Mouse (Mus musculus): ENCODE measurements around the gene Rsph3a. TPM values are rescaled to one million over a fixed set of nuclear protein-coding genes. Genes with fewer than 3 reads are reported as not detected.

Gene Rsph3a
- polyA plus RNA-seq, 1 experiment from 2014 or later, result 71.9 TPM

- Histone ChIP-seq H3K9ac (ENCODE audit: low read depth, low read length) (no peak overlapping the region), H3K4me3 (ENCODE audit: low read depth, low read length) (no peak overlapping the region), H3K9me3 (replicated peaks; ENCODE audit: control insufficient read depth, low read length, poor library complexity, severe bottlenecking) (peaks cover 3% of the 10 kb centered on the region), H3K4me2 (ENCODE audit: low read length) (no peak overlapping the region), H3K27me3 (ENCODE audit: control insufficient read depth, insufficient read depth, low read depth, low read length) (no peaks in the 10 kb centered on the region), H3K27ac (ENCODE audit: low read length) (no peak overlapping the region), H3K36me3 (ENCODE audit: control insufficient read depth, insufficient read depth, low read length) (no peaks in the 10 kb centered on the region), H3K4me1 (ENCODE audit: control insufficient read depth, insufficient read depth, low read length) (no peaks in the 10 kb centered on the region)
- no peak for ATAC-seq
- WGBS, result 31% methylated on average over 4 of the region's 4 CpGs
Observed at GRCm38 (mm10) chr17:7905936-7906685, 39.3 kb upstream of the Rsph3a start.

DNA sequence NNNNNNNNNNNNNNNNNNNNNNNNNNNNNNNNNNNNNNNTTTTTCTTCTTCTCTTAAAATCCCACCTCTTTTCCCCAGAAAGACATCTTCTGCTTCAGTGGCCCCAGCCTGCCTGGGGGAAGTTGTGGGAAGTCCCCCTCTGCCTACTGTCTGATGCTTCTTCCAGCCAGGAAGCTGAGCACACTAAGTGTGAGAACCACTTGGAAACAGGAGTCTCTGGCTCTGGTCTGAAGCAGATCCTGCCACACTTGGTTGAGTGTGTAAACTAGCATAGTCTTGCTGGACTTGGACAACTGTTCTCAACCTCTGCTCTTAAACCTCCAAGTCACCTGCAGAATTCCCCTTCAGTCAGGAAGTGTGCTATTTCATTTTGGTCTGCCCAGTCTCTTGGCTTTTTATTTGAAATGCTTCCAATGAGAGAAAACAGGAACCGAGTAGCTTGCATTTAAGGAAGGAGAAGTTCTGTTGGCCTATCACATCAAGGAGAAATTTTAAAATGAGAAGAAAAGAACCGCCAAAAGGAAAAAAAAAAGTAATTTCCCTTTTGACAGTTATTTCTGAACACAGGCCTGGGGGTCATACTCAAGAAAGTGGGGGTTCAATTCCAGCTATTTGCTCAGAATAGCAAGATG, 30.7 kb upstream of the Rsph3a start:
- Histone ChIP-seq H3K4me3 (ENCODE audit: low read depth, low read length) (no peak overlapping the region), H3K36me3 (ENCODE audit: control insufficient read depth, insufficient read depth, low read length) (no peaks in the 10 kb centered on the region), H3K4me1 (ENCODE audit: control insufficient read depth, insufficient read depth, low read length) (no peaks in the 10 kb centered on the region), H3K4me2 (ENCODE audit: low read length) (no peak overlapping the region), H3K9me3 (replicated peaks; ENCODE audit: control insufficient read depth, low read length, poor library complexity, severe bottlenecking) (peaks cover 4% of the 10 kb centered on the region), H3K9ac (ENCODE audit: low read depth, low read length) (no peak overlapping the region), H3K27me3 (ENCODE audit: control insufficient read depth, insufficient read depth, low read depth, low read length) (no peaks in the 10 kb centered on the region), H3K27ac (ENCODE audit: low read length) (no peak overlapping the region)
- no peak for ATAC-seq
- WGBS, result 82% methylated on average over 2 of the region's 2 CpGs

DNA sequence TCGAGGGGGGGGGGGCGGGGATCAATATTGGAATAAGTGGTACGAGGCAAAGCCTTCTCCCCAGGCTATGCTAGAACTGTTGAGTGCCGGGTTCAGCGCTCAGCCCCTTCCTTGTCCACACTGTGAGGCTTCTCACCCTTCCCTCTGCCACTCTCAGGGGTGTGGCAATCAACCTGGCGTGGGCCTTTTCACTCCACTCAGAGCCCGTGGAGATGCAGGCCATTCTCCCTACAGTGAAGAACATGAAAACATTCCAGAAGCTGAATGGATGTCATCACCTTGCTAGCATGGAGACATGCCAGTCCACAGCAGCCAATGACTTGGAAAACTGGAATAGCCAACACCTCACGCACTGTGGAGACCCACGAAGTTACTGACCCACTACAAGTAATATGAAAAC, 29.6 kb upstream of the Rsph3a start:
- 84% methylated on average over 9 of the region's 9 CpGs for WGBS

DNA sequence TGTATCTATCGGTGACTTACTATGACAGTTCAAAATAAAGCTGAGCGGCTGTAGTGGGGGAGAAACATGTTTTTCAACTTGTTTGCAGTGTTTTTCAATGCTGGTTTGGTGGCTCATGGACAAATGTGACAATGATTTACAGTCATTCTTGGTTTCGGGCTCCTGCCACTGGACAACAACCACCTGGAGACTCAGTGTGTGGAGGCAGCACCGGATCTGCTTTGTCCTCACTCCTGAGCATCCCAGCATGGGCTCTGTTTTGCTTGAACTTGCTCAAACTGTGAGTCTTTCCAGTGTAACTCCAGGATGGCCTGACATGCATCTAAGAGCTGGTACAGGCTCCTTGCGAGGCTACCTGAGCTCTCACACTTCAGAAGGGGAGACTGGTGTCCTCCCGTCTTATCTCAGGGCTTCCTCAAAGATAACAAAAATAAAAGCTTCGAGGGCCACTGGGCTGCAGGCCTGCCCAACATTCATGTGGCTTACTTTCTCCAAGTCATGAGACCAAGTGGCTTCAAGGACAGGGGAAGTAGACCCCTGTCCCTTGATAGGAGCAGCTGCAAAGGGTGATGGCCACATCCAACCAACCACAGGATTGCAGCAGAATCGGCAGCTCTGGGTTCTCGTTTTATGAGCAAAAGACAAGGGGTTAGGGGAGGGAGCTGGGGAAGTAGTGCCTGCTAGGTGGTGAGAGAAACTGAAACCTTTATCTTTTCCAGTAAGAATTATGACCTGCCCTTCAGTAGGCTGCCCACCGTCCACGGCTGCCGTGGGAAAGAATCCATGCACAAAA, 28.4 kb upstream of the Rsph3a start:
- Histone ChIP-seq H3K27ac (ENCODE audit: low read length) (no peak overlapping the region), H3K27me3 (ENCODE audit: control insufficient read depth, insufficient read depth, low read depth, low read length) (no peaks in the 10 kb centered on the region), H3K4me3 (ENCODE audit: low read depth, low read length) (no peak overlapping the region), H3K36me3 (ENCODE audit: control insufficient read depth, insufficient read depth, low read length) (no peaks in the 10 kb centered on the region), H3K9me3 (replicated peaks; ENCODE audit: control insufficient read depth, low read length, poor library complexity, severe bottlenecking) (no peaks in the 10 kb centered on the region), H3K4me2 (ENCODE audit: low read length) (no peak overlapping the region), H3K9ac (ENCODE audit: low read depth, low read length) (no peak overlapping the region), H3K4me1 (ENCODE audit: control insufficient read depth, insufficient read depth, low read length) (no peaks in the 10 kb centered on the region)
- no peak for ATAC-seq
- WGBS, result 83% methylated on average over 12 of the region's 12 CpGs

More for the DNA sequence above, 29.6 kb upstream of the Rsph3a start:
- no peak for ATAC-seq
- Histone ChIP-seq H3K27me3 (ENCODE audit: control insufficient read depth, insufficient read depth, low read depth, low read length) (no peaks in the 10 kb centered on the region), H3K4me3 (ENCODE audit: low read depth, low read length) (no peak overlapping the region), H3K4me1 (ENCODE audit: control insufficient read depth, insufficient read depth, low read length) (no peaks in the 10 kb centered on the region), H3K9ac (ENCODE audit: low read depth, low read length) (no peak overlapping the region), H3K27ac (ENCODE audit: low read length) (no peak overlapping the region), H3K9me3 (replicated peaks; ENCODE audit: control insufficient read depth, low read length, poor library complexity, severe bottlenecking) (peaks cover 4% of the 10 kb centered on the region), H3K36me3 (ENCODE audit: control insufficient read depth, insufficient read depth, low read length) (no peaks in the 10 kb centered on the region), H3K4me2 (ENCODE audit: low read length) (no peak overlapping the region)

- no peak overlapping the region for H3K4me2 ChIP-seq (ENCODE audit: low read length)
- no peaks in the 10 kb centered on the region for H3K4me1 ChIP-seq (ENCODE audit: control insufficient read depth, insufficient read depth, low read length)
- H3K36me3 ChIP-seq (ENCODE audit: control insufficient read depth, insufficient read depth, low read length), result no peaks in the 10 kb centered on the region
- 80% methylated on average over 2 of the region's 2 CpGs for WGBS
- H3K9me3 ChIP-seq (replicated peaks; ENCODE audit: control insufficient read depth, low read length, poor library complexity, severe bottlenecking), result no peaks in the 10 kb centered on the region
- no peak overlapping the region for H3K4me3 ChIP-seq (ENCODE audit: low read depth, low read length)
- no peak overlapping the region for H3K9ac ChIP-seq (ENCODE audit: low read depth, low read length)
- H3K27ac ChIP-seq (ENCODE audit: low read length), result no peak overlapping the region
- no peak for ATAC-seq
- no peaks in the 10 kb centered on the region for H3K27me3 ChIP-seq (ENCODE audit: control insufficient read depth, insufficient read depth, low read depth, low read length)
Observed at GRCm38 (mm10) chr17:7918355-7918754, 27.1 kb upstream of the Rsph3a start.

GRCm38 (mm10) chr17:7919209-7919608, 26.2 kb upstream of the Rsph3a start:
- Histone ChIP-seq H3K36me3 (ENCODE audit: control insufficient read depth, insufficient read depth, low read length) (no peaks in the 10 kb centered on the region), H3K4me2 (ENCODE audit: low read length) (no peak overlapping the region), H3K27me3 (ENCODE audit: control insufficient read depth, insufficient read depth, low read depth, low read length) (no peaks in the 10 kb centered on the region), H3K4me3 (ENCODE audit: low read depth, low read length) (no peak overlapping the region), H3K27ac (ENCODE audit: low read length) (no peak overlapping the region), H3K9ac (ENCODE audit: low read depth, low read length) (no peak overlapping the region), H3K4me1 (ENCODE audit: control insufficient read depth, insufficient read depth, low read length) (no peaks in the 10 kb centered on the region), H3K9me3 (replicated peaks; ENCODE audit: control insufficient read depth, low read length, poor library complexity, severe bottlenecking) (no peaks in the 10 kb centered on the region)
- ATAC-seq, result no peak
- WGBS, result 96% methylated on average over 2 of the region's 2 CpGs

DNA sequence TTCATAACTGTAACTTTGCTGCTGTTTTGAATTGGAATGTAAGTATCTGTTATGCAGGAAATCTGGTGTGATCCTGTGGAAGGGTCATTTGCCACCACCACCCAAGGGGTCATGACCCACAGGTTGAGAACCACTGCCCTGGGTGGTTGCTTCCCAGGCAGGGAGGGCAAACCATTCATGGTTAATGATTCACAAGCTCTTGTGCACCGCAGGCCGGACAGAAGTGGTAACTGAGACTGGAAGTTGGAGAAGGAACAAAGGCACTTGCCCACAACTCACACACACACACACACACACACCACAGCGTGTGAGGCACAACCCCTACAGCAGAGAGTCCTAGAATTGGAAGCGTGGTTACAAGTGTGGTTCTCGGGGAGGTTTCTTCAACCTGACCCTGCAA, 22.9 kb upstream of the Rsph3a start:
- no peak for ATAC-seq

DNA sequence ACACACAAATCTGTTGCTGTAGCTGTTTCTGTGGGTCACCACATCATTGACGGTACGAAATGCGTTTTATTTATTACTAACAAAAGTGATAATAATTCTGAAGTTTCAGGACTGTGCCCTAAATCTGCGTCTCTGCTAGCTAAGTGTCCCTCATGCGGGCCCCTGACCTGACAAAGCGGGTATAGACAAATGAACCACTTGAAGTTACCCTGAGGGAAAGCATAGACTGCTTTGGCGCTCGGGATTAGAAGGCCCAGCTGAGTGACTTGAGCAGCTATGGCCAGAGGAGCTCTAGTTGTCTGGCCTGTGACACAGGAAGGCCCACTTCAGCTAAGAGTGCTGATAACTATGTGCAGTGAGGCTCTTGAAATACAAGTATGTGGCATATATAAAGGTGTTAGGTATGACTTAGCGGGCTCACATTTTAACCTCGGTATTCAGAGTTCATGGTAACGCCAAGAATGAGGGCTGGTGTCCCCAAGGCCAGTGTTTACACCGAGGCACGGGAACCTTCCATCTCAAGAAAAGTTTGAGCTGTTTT, 21.2 kb upstream of the Rsph3a start:
- Histone ChIP-seq H3K9me3 (replicated peaks; ENCODE audit: control insufficient read depth, low read length, poor library complexity, severe bottlenecking) (no peaks in the 10 kb centered on the region), H3K4me1 (ENCODE audit: control insufficient read depth, insufficient read depth, low read length) (no peaks in the 10 kb centered on the region), H3K4me2 (ENCODE audit: low read length) (no peak overlapping the region), H3K36me3 (ENCODE audit: control insufficient read depth, insufficient read depth, low read length) (no peaks in the 10 kb centered on the region), H3K27ac (ENCODE audit: low read length) (no peak overlapping the region), H3K9ac (ENCODE audit: low read depth, low read length) (no peak overlapping the region), H3K4me3 (ENCODE audit: low read depth, low read length) (no peak overlapping the region), H3K27me3 (ENCODE audit: control insufficient read depth, insufficient read depth, low read depth, low read length) (no peaks in the 10 kb centered on the region)
- WGBS, result 90% methylated on average over 13 of the region's 13 CpGs
- no peak for ATAC-seq

More for the DNA sequence above, 22.9 kb upstream of the Rsph3a start:
- Histone ChIP-seq H3K27me3 (ENCODE audit: control insufficient read depth, insufficient read depth, low read depth, low read length) (no peaks in the 10 kb centered on the region), H3K4me3 (ENCODE audit: low read depth, low read length) (no peak overlapping the region), H3K36me3 (ENCODE audit: control insufficient read depth, insufficient read depth, low read length) (no peaks in the 10 kb centered on the region), H3K4me1 (ENCODE audit: control insufficient read depth, insufficient read depth, low read length) (no peaks in the 10 kb centered on the region), H3K9me3 (replicated peaks; ENCODE audit: control insufficient read depth, low read length, poor library complexity, severe bottlenecking) (no peaks in the 10 kb centered on the region), H3K27ac (ENCODE audit: low read length) (no peak overlapping the region), H3K9ac (ENCODE audit: low read depth, low read length) (no peak overlapping the region), H3K4me2 (ENCODE audit: low read length) (no peak overlapping the region)
- 90% methylated on average over 5 of the region's 5 CpGs for WGBS
